Mouse (Mus musculus) midbrain, embryonic 16.5 days (tissue): ENCODE results near the gene Pced1b. TPM values are rescaled to one million over a fixed set of nuclear protein-coding genes. Genes with fewer than 3 reads are reported as not detected.

Source experiments
- ATAC-seq: fragments of 200-750 bp; cut with Nextera tagmentation; 2 replicates; pipeline ENCODE4 v1.8.0; 2017; ENCODE audit warnings: moderate TSS enrichment
- H3K27ac ChIP-seq: fragments of 300-500 bp; sonication (generic); 2 replicates; pipeline ENCODE4 v1.5.1; 2014; ENCODE audit warnings: mild to moderate bottlenecking, low read length, mixed read lengths
- H3K27me3 ChIP-seq: fragments of 300-500 bp; sonication (generic); 2 replicates; pipeline ENCODE4 v1.6.1; 2014; ENCODE audit warnings: low read depth, low read length, mixed read lengths; ENCODE audit not compliant: control insufficient read depth, insufficient read depth
- H3K36me3 ChIP-seq: fragments of 300-500 bp; sonication (generic); 2 replicates; pipeline ENCODE4 v1.6.1; 2014; ENCODE audit warnings: mild to moderate bottlenecking, low read length, moderate library complexity, mixed read lengths; ENCODE audit not compliant: control insufficient read depth, insufficient read depth
- H3K4me1 ChIP-seq: fragments of 300-500 bp; sonication (generic); 2 replicates; pipeline ENCODE4 v1.6.1; 2014; ENCODE audit warnings: mild to moderate bottlenecking, low read length, mixed read lengths; ENCODE audit not compliant: control insufficient read depth, insufficient read depth
- H3K4me2 ChIP-seq: fragments of 300-500 bp; sonication (generic); 2 replicates; pipeline ENCODE4 v1.6.1; 2014; ENCODE audit warnings: mild to moderate bottlenecking, low read length, mixed read lengths
- H3K4me3 ChIP-seq: fragments of 300-500 bp; sonication (generic); 2 replicates; pipeline ENCODE4 v1.5.1; 2014; ENCODE audit warnings: low read depth, mild to moderate bottlenecking, low read length, moderate library complexity, mixed read lengths
- H3K9ac ChIP-seq: fragments of 300-500 bp; sonication (generic); 2 replicates; pipeline ENCODE4 v1.6.1; 2014; ENCODE audit warnings: low read depth, low read length, mixed read lengths
- H3K9me3 ChIP-seq: fragments of 300-500 bp; sonication (generic); replicated peaks from 2 replicates; pipeline ENCODE4 v1.6.1; 2014; ENCODE audit warnings: mild to moderate bottlenecking, low read length, mixed read lengths; ENCODE audit not compliant: control insufficient read depth, poor library complexity, severe bottlenecking
- WGBS: fragments of 180-500 bp; shearing (Covaris S2); extraction: QIAGEN DNeasy Blood & Tissue Kit; methylation state at CpG from one replicate; pipeline ENCODE4 v1.1.7; 2014; 5-methylcytosine and 5-hydroxymethylcytosine counted together
- polyA plus RNA-seq: library from polyadenylated mRNA; unstranded; fragments of >200 nt; fragmentation: Nextera tagmentation; extraction: Ambion mirVana; gene quantifications from 2 replicates; pipeline ENCODE4 v1.2.1, GENCODE M21; 2015

Gene Pced1b
- polyA plus RNA-seq, 1 experiment from 2014 or later, result 7.5 TPM

DNA sequence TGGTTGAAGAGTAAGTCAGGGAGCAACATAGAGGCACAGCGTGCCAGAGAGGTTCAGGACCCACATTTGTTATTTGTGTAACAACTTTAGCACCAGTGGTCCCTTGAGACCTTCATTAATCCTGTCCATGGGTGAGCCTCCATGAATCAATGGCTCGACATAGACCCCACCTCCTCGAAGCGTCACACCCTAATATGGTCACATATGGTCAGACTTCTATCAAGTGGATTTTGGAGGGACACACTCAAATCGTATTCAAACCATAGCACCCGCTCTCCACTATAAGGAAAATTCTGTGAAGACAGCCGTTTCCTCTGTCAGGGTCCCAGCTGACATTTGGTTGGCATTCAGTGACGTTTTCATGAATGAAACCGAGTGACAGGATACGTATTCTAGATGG lies 2.4 kb downstream of the Pced1b start:
- no peaks in the 10 kb centered on the region for H3K9me3 ChIP-seq
- no peak overlapping the region for H3K27ac ChIP-seq

DNA sequence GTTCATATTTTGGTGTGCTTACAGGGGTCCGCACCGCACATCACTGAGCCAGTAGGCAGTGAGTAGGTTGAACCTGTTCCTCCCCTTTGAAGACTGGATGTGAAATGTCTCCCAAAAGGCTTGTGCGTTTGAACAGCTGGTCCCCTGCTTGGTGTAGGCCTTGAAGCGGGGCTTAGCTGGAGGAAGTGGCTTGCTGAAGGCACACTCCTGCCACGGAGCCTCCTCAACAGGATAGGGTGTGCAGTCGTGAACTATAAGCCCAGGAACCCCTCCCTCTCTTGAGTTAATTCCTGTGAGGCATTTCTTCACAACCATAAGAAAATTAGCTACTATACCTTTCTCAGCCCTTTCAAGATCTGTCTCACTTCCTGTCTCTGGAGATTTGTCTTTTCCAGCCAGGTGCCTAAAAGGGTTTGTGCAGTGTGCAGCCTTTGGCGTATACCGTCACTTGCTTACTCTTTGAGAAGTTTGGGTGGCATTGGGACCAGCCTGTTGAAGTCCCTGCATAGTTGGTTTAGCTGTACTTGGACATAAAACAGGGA lies 5.7 kb downstream of the Pced1b start:
- Histone ChIP-seq H3K4me2 (no peak overlapping the region), H3K27ac (no peak overlapping the region), H3K9me3 (no peaks in the 10 kb centered on the region), H3K4me1 (peaks cover 6% of the 10 kb centered on the region), H3K4me3 (no peak overlapping the region), H3K27me3 (no peaks in the 10 kb centered on the region), H3K36me3 (no peaks in the 10 kb centered on the region), H3K9ac (no peak overlapping the region)
- ATAC-seq, result no peak
- WGBS, result 82% methylated on average over 8 of the region's 8 CpGs

More for the DNA sequence above, 2.4 kb downstream of the Pced1b start:
- Histone ChIP-seq H3K9ac (no peak overlapping the region), H3K27me3 (0 out of 2 replicates have a peak, but pooled peaks cover 2% of the 10 kb centered on the region), H3K36me3 (no peaks in the 10 kb centered on the region), H3K4me1 (peaks cover 8% of the 10 kb centered on the region), H3K4me2 (no peak overlapping the region), H3K4me3 (no peak overlapping the region)
- ATAC-seq, result no peak
- WGBS, result 95% methylated on average over 10 of the region's 10 CpGs

DNA sequence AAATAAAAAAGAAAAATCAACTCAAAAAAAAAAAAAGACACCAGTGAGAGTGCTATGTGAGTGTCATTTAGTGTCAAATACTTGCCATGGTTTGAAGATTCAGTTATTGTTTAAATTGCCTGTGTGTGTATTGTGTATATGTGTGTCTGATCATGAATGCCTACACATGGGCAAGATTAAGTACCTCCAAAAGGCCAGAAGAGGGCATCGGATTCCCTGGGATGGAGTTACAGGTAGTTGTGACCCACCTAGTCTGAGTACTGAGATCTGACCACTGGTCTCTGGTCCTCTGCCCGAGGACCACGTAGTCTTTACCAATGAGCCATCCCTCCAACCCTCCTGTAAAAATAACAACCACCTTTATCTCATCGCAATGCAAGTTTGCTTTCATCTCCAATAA lies 7.5 kb downstream of the Pced1b start:
- Histone ChIP-seq H3K4me2 (no peak overlapping the region), H3K4me3 (no peak overlapping the region), H3K36me3 (no peaks in the 10 kb centered on the region), H3K4me1 (no peaks in the 10 kb centered on the region), H3K9ac (no peak overlapping the region), H3K27me3 (no peaks in the 10 kb centered on the region), H3K9me3 (no peaks in the 10 kb centered on the region), H3K27ac (no peak overlapping the region)
- 95% methylated on average over 4 of the region's 4 CpGs for WGBS
- no peak for ATAC-seq

DNA sequence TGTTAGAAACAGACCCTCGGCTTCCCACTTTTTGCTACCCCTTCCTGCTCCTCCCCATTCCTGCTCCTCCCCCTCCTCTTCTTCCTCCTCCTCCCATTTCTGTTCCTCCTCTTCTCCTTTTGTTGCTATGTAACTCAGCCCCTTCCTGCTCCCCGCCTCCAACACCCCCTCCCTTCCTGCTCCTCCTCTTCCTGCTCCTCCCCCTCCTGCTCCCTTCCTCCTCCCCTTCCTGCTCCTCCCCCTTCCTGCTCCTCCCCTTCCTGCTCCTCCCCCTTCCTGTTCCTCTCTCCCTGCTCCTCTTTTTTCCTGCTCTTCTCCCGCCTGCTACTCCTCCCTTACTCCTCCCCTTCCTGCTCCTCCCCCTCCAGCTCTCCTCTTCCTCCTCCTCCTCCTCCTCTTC lies 8.9 kb downstream of the Pced1b start:
- no peak overlapping the region for H3K4me3 ChIP-seq
- no peaks in the 10 kb centered on the region for H3K9me3 ChIP-seq
- no peaks in the 10 kb centered on the region for H3K27me3 ChIP-seq
- H3K36me3 ChIP-seq, result no peaks in the 10 kb centered on the region
- H3K9ac ChIP-seq, result no peak overlapping the region
- no peaks in the 10 kb centered on the region for H3K4me1 ChIP-seq
- H3K27ac ChIP-seq, result no peak overlapping the region
- ATAC-seq, result no peak
- WGBS, result 89% methylated on average over 3 of the region's 3 CpGs
- no peak overlapping the region for H3K4me2 ChIP-seq

DNA sequence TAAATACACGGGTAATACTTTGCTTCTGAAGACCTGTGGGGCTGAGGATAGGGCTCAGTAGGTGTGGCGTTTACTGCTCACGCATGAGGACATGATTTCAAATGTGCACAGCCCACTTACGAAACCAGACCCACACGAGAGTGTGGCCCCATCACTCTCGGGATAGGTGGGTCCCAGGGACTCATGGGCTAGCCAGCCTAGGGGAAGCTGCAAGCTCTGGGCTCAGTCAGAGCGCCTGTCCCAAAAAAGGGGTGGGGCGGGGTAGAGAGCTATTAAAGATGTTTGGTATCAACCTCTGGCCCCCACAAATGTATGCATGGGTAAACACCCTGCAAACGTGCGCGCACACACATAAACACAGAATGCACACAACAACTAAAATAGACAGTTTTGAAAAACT lies 9.5 kb downstream of the Pced1b start:
- Histone ChIP-seq H3K4me2 (no peak overlapping the region), H3K36me3 (no peaks in the 10 kb centered on the region), H3K4me3 (no peak overlapping the region), H3K9ac (no peak overlapping the region), H3K27me3 (no peaks in the 10 kb centered on the region), H3K27ac (no peak overlapping the region), H3K4me1 (no peaks in the 10 kb centered on the region), H3K9me3 (no peaks in the 10 kb centered on the region)
- WGBS, result 93% methylated on average over 11 of the region's 11 CpGs
- no peak for ATAC-seq

DNA sequence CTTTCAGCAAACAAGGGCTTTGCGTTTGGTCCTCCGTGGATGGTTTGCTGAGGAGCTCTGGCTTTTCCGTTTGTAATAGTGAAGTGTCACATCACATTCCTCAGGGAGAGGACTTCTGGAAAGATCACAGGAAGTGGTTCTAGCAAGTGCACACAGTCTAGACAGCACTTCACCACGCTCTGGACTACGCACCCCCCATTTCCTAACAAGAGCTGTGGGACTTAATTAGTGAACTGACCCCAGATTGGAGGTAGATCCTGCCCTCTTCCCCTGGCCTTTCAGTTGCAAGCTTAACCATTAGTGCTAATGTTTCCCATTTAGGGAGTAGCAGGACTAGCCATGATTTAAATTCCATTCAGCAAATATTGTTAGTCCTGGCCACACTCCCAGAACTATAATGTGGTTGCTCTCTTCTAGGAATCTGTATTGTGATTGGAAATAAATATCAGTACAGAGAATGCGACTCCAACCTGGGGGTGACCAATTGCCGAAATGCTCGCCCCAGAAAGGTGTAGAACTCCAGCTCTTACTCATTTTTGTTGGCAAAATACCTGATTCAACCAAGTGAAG lies 10.4 kb downstream of the Pced1b start:
- H3K4me1 ChIP-seq, result no peaks in the 10 kb centered on the region
- H3K9me3 ChIP-seq, result no peaks in the 10 kb centered on the region
- H3K27me3 ChIP-seq, result no peaks in the 10 kb centered on the region
- ATAC-seq, result no peak
- H3K9ac ChIP-seq, result no peak overlapping the region
- no peak overlapping the region for H3K27ac ChIP-seq
- WGBS, result 79% methylated on average over 8 of the region's 8 CpGs
- H3K36me3 ChIP-seq, result no peaks in the 10 kb centered on the region
- H3K4me3 ChIP-seq, result no peak overlapping the region
- no peak overlapping the region for H3K4me2 ChIP-seq

DNA sequence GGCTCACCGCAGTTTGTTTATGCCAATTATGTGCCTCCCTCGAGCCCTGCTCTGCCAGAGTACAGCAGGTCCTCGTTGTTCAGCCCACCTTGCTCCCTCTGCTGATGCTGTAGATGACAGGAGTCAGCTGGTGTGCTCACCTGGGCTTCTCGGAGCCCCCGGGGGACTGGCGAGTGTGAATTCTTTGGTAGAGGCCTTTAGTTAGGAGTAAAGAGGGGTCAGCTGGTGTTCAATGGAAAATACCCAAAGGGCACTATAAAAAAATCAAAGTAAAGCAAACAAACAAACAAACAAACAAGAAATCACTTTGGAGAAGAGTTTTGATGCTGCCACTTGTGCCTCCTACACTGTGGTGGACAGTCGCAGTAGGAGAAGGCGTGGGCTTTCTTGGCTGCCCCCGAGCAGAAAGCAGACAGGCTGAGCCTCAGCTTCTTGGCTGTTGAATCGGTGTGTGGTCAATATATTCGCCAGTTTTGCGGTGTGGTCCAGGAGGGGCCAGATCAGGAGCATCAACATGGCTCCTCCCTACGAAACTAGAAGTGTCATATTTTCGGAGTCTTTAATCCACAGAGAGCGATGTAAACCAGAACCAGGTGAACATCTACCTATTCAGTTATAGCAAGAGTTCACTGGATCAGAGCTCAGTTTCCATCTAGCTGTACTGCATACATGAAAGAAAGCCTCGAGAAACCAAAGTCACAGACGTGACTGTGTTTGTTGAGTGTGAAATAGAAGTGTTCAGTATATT lies 11.8 kb downstream of the Pced1b start:
- H3K9ac ChIP-seq, result no peak overlapping the region
- no peaks in the 10 kb centered on the region for H3K4me1 ChIP-seq
- H3K27ac ChIP-seq, result no peak overlapping the region
- H3K9me3 ChIP-seq, result no peaks in the 10 kb centered on the region
- no peak overlapping the region for H3K4me3 ChIP-seq
- 92% methylated on average over 17 of the region's 17 CpGs for WGBS
- ATAC-seq, result no peak
- H3K4me2 ChIP-seq, result no peak overlapping the region
- no peaks in the 10 kb centered on the region for H3K27me3 ChIP-seq
- no peaks in the 10 kb centered on the region for H3K36me3 ChIP-seq

DNA sequence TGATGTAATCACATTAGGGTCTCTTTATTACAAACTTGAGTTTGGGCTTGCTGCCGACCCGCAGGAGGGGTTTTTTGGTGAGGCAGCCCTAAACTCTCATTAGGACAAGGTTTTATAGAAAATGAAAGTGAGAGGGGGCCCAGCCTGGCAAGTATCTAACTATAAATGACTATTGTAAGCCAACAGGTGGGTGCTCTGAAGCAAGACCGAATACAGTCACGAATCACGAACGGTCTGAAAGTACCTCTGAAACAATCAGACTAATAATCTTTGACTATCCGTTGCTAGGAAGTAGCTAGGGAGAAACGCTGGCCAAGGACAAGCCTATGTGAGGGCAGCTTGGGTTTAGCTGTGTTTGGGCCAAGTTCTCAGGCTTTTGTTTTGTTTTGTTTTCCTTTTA lies 12.4 kb downstream of the Pced1b start:
- Histone ChIP-seq H3K4me1 (no peaks in the 10 kb centered on the region), H3K9me3 (no peaks in the 10 kb centered on the region), H3K27me3 (no peaks in the 10 kb centered on the region), H3K27ac (no peak overlapping the region), H3K36me3 (no peaks in the 10 kb centered on the region), H3K4me3 (no peak overlapping the region), H3K4me2 (no peak overlapping the region), H3K9ac (no peak overlapping the region)
- ATAC-seq, result no peak
- WGBS, result 81% methylated on average over 8 of the region's 8 CpGs

DNA sequence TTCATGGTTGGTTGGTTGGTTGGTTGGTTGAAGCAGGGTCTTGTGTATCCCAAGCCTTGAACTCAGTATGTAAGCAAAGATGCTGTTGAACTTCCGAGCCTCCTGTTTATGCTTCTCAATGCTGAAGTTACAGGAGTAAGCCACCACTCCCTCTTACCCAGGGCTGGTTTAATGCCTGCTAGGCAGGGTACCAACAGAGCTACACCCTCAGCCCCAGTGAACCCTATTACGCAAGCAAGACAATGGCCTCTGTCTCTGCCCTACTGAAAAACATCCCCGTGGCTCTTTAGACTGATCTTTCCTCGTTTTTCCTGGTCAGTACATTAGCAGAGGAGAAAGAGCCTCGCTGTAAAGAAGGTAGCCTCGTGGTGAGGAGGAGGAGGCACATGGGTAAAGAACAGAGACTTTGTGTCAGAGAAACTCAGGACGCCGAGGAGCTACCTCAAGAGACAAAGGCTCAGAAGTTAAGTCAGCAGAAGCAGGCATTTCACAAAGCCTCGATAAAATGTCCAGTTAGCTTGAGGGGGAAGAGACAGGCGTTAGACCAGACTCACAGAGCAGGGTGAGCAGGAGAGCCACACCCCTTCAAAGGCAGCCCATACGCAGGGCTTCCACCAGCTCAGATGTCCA lies 13.2 kb downstream of the Pced1b start:
- H3K4me2 ChIP-seq, result no peak overlapping the region
- no peak overlapping the region for H3K27ac ChIP-seq
- H3K36me3 ChIP-seq, result no peaks in the 10 kb centered on the region
- no peaks in the 10 kb centered on the region for H3K9me3 ChIP-seq
- 81% methylated on average over 11 of the region's 11 CpGs for WGBS
- H3K4me1 ChIP-seq, result no peaks in the 10 kb centered on the region
- ATAC-seq, result no peak
- no peaks in the 10 kb centered on the region for H3K27me3 ChIP-seq
- H3K9ac ChIP-seq, result no peak overlapping the region
- no peak overlapping the region for H3K4me3 ChIP-seq
